Mouse (Mus musculus) liver, adult 2 months (tissue): ENCODE results near the gene Trip11. TPM values are rescaled to one million over a fixed set of nuclear protein-coding genes. Genes with fewer than 3 reads are reported as not detected.

Experiments
- DNase-seq: peaks from one replicate; pipeline ENCODE4 v3.0.0-alpha.2; 2011; ENCODE audit warnings: low read depth, low spot score; ENCODE audit errors: extremely low read depth
- H3K27ac ChIP-seq: fragments of 200-500 bp; replicated peaks from 2 replicates; pipeline ENCODE4 v1.5.1; 2012; ENCODE audit warnings: low read depth, mild to moderate bottlenecking, control low read depth, inconsistent platforms, low read length; ENCODE audit not compliant: insufficient read depth
- H3K27me3 ChIP-seq: fragments of 200-500 bp; 2 replicates; pipeline ENCODE4 v1.6.1; 2012; ENCODE audit warnings: mild to moderate bottlenecking, moderate library complexity, low read length, inconsistent platforms; ENCODE audit not compliant: control insufficient read depth, insufficient read depth
- H3K36me3 ChIP-seq: fragments of 200-500 bp; 2 replicates; pipeline ENCODE4 v1.6.1; 2012; ENCODE audit warnings: low read length, inconsistent platforms; ENCODE audit not compliant: control insufficient read depth, insufficient read depth
- H3K4me1 ChIP-seq: fragments of 200-500 bp; 2 replicates; pipeline ENCODE4 v1.6.1; 2011; ENCODE audit warnings: low read length; ENCODE audit not compliant: control insufficient read depth, insufficient read depth
- H3K4me3 ChIP-seq: fragments of 200-500 bp; 2 replicates; pipeline ENCODE4 v1.5.1; 2011; ENCODE audit warnings: low read depth, mild to moderate bottlenecking, control low read depth, low read length, moderate library complexity; ENCODE audit not compliant: insufficient read depth
- H3K79me2 ChIP-seq: fragments of 200-500 bp; 2 replicates; pipeline ENCODE4 v1.6.1; 2012; ENCODE audit warnings: inconsistent platforms, mild to moderate bottlenecking, low read length, moderate library complexity; ENCODE audit not compliant: control insufficient read depth, insufficient read depth
- H3K9ac ChIP-seq: fragments of 200-500 bp; 2 replicates; pipeline ENCODE4 v1.6.1; 2012; ENCODE audit warnings: low read depth, mild to moderate bottlenecking, control low read depth, inconsistent platforms, low read length
- CTCF ChIP-seq: fragments of 200-500 bp; IDR thresholded peaks from 2 replicates; pipeline ENCODE4 v1.5.1; 2011; ENCODE audit warnings: low read depth, low read length, control low read depth
- POLR2A ChIP-seq: fragments of 200-500 bp; IDR thresholded peaks from 2 replicates; pipeline ENCODE4 v1.6.1; 2011; ENCODE audit warnings: low read length, control low read depth; ENCODE audit not compliant: insufficient read depth; ENCODE audit errors: extremely low read depth
- WGBS: fragments of 180-500 bp; shearing (Covaris S2); methylation state at CpG from one replicate; pipeline ENCODE4 v1.1.7; 2018; 5-methylcytosine and 5-hydroxymethylcytosine counted together
- polyA plus RNA-seq: library from polyadenylated mRNA; depleted of rRNA; stranded (reverse); fragments of >200 nt; gene quantifications from 2 replicates; pipeline ENCODE4 v1.2.3, GENCODE M21; 2012; rRNA removed
- total RNA-seq: library from RNA; depleted of rRNA; stranded (reverse); fragments of >200 nt; gene quantifications from 2 replicates; pipeline ENCODE4 v1.2.3, GENCODE M21; 2014; rRNA removed

Gene Trip11
- total and polyA plus RNA-seq, 2 experiments, result 2.5 to 14.8 TPM

GRCm38 (mm10) chr12:101789767-101790166, 123.3 kb downstream of the Trip11 start:
- no peaks in the 10 kb centered on the region for H3K4me1 ChIP-seq
- H3K79me2 ChIP-seq, result no peaks in the 10 kb centered on the region
- no peak overlapping the region for H3K4me3 ChIP-seq
- 100% methylated on average over 3 of the region's 3 CpGs for WGBS
- no peak overlapping the region for H3K9ac ChIP-seq
- H3K27ac ChIP-seq, result no peak overlapping the region
- TF ChIP-seq CTCF (no peak), POLR2A (no peak)
- no peak for DNase-seq
- H3K36me3 ChIP-seq, result no peaks in the 10 kb centered on the region
- H3K27me3 ChIP-seq, result no peaks in the 10 kb centered on the region

- H3K79me2 ChIP-seq, result no peaks in the 10 kb centered on the region
- no peaks in the 10 kb centered on the region for H3K36me3 ChIP-seq
- no peak overlapping the region for H3K27ac ChIP-seq
- TF ChIP-seq POLR2A, result no peak
- TF ChIP-seq CTCF, result no peak
- no peaks in the 10 kb centered on the region for H3K4me1 ChIP-seq
- no peak for DNase-seq
- no peaks in the 10 kb centered on the region for H3K27me3 ChIP-seq
- 77% methylated on average over 3 of the region's 3 CpGs for WGBS
- no peak overlapping the region for H3K9ac ChIP-seq
- H3K4me3 ChIP-seq, result no peak overlapping the region
Observed at GRCm38 (mm10) chr12:101789250-101789649, 123.8 kb downstream of the Trip11 start.

Other genes starting within 250 kb of the Trip11 start
- gene Tc2n, start 194.7 kb downstream of the Trip11 start, total RNA-seq, result 1.7 and 1.8 TPM in 2 replicates
- 0.09 and 0.22 TPM in 2 replicates for gene Tc2n, start 194.7 kb downstream of the Trip11 start, polyA plus RNA-seq
- 3.6 and 4.6 TPM in 2 replicates for gene Fbln5, start 94.2 kb downstream of the Trip11 start, total RNA-seq
- gene Fbln5, start 94.2 kb downstream of the Trip11 start, polyA plus RNA-seq, result 4.8 and 6.3 TPM in 2 replicates
- gene Atxn3, start 45.0 kb upstream of the Trip11 start, total RNA-seq, result 13.9 and 14.1 TPM in 2 replicates
- gene Atxn3, start 45.0 kb upstream of the Trip11 start, polyA plus RNA-seq, result 2.4 and 2.7 TPM in 2 replicates
- 7.7 and 9.2 TPM in 2 replicates for gene Cpsf2, start 62.7 kb upstream of the Trip11 start, total RNA-seq
- 2.7 and 3.1 TPM in 2 replicates for gene Cpsf2, start 62.7 kb upstream of the Trip11 start, polyA plus RNA-seq
- gene Slc24a4, start 215.5 kb upstream of the Trip11 start, total RNA-seq, result not detected in 2 replicates
- gene Slc24a4, start 215.5 kb upstream of the Trip11 start, polyA plus RNA-seq, result 0.11 TPM in 1 of 2 replicates, not detected in the other